Comparison of ENCODE assay signal across 7 mouse cellular contexts in the genomic region with DNA sequence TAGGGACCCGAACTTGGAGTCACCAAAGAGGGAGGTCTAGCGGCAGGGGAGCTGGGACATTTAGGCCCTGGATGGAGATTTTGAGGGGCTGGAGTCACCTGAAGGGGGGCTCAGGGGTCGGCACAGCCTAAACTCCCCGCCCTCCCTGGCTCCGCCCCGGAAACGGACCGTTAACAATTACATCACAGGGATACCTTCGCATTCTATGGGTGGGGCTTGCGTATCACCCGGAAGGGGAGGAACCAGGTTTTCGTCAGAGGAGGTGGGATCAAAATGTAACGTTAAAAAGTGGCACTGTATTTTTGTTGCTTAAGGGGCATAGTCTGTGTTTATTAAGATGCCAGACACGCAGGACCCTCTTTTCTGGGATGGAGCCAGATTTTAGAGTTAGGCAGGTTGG. TPM values are rescaled to one million over a fixed set of nuclear protein-coding genes. Genes with fewer than 3 reads are reported as not detected.
DNase-seq lines count a peak whose midpoint lies in the region; ATAC-seq and TF ChIP-seq lines count a peak whose summit lies in the region.
"Not testable (repeated sequence)": the region's sequence is repeated elsewhere in the genome, so short reads cannot be mapped to it uniquely, and the experiment has no call there.

Ccl27a (minus strand) TSS at position 246 of the 400 bp plus-strand sequence.

- TF ChIP-seq CTCF in bone marrow macrophage, adult 2 months (IDR thresholded peaks at IDR 0.05; ENCODE audit: low read depth, low read length); embryonic fibroblast, embryonic 13.5 days (IDR thresholded peaks at IDR 0.05; ENCODE audit: borderline replicate concordance, insufficient read depth, low read length); small intestine, adult 2 months (IDR thresholded peaks at IDR 0.05; ENCODE audit: extremely low read depth, insufficient read length, insufficient replicate concordance, low read depth, low read length): not testable (repeated sequence)

- not testable (repeated sequence) for ATAC-seq in heart, embryonic 12.5 days (ENCODE audit: insufficient number of reproducible peaks, low FRiP score); kidney, embryonic 14.5 days (ENCODE audit: low FRiP score, low TSS enrichment); limb, embryonic 12.5 days (ENCODE audit: insufficient number of reproducible peaks, insufficient read depth, low FRiP score, low TSS enrichment, low read depth); midbrain, embryonic 14.5 days (ENCODE audit: low FRiP score, low TSS enrichment)

- H3K4me2 ChIP-seq in heart, embryonic 12.5 days: peak within 1 kb of the TSS; percentile 61
- H3K4me2 ChIP-seq in kidney, embryonic 14.5 days (replicated peaks; ENCODE audit: low read depth, low read length): peak within 1 kb of the TSS; percentile 33
- peak within 1 kb of the TSS; percentile 52 for H3K4me2 ChIP-seq in limb, embryonic 12.5 days
- peak within 1 kb of the TSS; percentile 54 for H3K4me2 ChIP-seq in midbrain, embryonic 14.5 days (ENCODE audit: low read length)

- DNase-seq in midbrain, embryonic 14.5 days: peak; percentile 94

- peak within 1 kb of the TSS; percentile 43 for H3K4me3 ChIP-seq in bone marrow macrophage, adult 2 months (ENCODE audit: insufficient read depth, low read length)
- peak within 1 kb of the TSS; percentile 50 for H3K4me3 ChIP-seq in embryonic fibroblast, embryonic 13.5 days (ENCODE audit: insufficient read depth, low read length)
- H3K4me3 ChIP-seq in heart, embryonic 12.5 days: peak within 1 kb of the TSS; percentile 49
- peak within 1 kb of the TSS; percentile 28; the same call in 1 of the 2 replicates for H3K4me3 ChIP-seq in kidney, embryonic 14.5 days (ENCODE audit: low read length)
- H3K4me3 ChIP-seq in limb, embryonic 12.5 days (replicated peaks): peak within 1 kb of the TSS; percentile 42
- H3K4me3 ChIP-seq in midbrain, embryonic 14.5 days (replicated peaks; ENCODE audit: low read depth, low read length): peak within 1 kb of the TSS; percentile 39
- peak within 1 kb of the TSS; percentile 71 for H3K4me3 ChIP-seq in small intestine, adult 2 months (ENCODE audit: low read depth, low read length)

- not testable (repeated sequence) for H3K27ac ChIP-seq in bone marrow macrophage, adult 2 months (ENCODE audit: insufficient read depth, low read depth, low read length); embryonic fibroblast, embryonic 13.5 days (ENCODE audit: insufficient read depth, low read length); kidney, embryonic 14.5 days (ENCODE audit: low read depth, low read length)
- peak within 1 kb of the TSS; percentile 68 for H3K27ac ChIP-seq in heart, embryonic 12.5 days (ENCODE audit: poor library complexity, severe bottlenecking)
- H3K27ac ChIP-seq in limb, embryonic 12.5 days: peak within 1 kb of the TSS; percentile 50; the same call in 1 of the 2 replicates
- peak within 1 kb of the TSS; percentile 60; the same call in 1 of the 2 replicates for H3K27ac ChIP-seq in midbrain, embryonic 14.5 days (replicated peaks; ENCODE audit: low read depth, low read length)
- H3K27ac ChIP-seq in small intestine, adult 2 months (ENCODE audit: insufficient read depth, low read depth, low read length): peak within 1 kb of the TSS; percentile 80

- H3K36me3 ChIP-seq in heart, embryonic 12.5 days; kidney, embryonic 14.5 days (ENCODE audit: control insufficient read depth, insufficient read depth, low read length); limb, embryonic 12.5 days; midbrain, embryonic 14.5 days (ENCODE audit: control insufficient read depth, insufficient read depth, low read length); small intestine, adult 2 months (ENCODE audit: control insufficient read depth, insufficient read depth, low read length): not testable (repeated sequence)

- 0 out of 2 replicates have a peak within 1 kb of the TSS, but pooled peaks have one; percentile 45 for H3K9ac ChIP-seq in heart, embryonic 12.5 days
- H3K9ac ChIP-seq in kidney, embryonic 14.5 days (ENCODE audit: low read depth, low read length); limb, embryonic 12.5 days (replicated peaks): not testable (repeated sequence)
- peak within 1 kb of the TSS; percentile 26; the same call in 1 of the 2 replicates for H3K9ac ChIP-seq in midbrain, embryonic 14.5 days (replicated peaks; ENCODE audit: low read length)

- TF ChIP-seq POLR2A in bone marrow macrophage, adult 2 months (IDR thresholded peaks at IDR 0.05; ENCODE audit: borderline replicate concordance, low read depth, low read length); small intestine, adult 2 months (IDR thresholded peaks at IDR 0.05; ENCODE audit: low read depth, low read length): not testable (repeated sequence)
- TF ChIP-seq POLR2A in embryonic fibroblast, embryonic 13.5 days (IDR thresholded peaks at IDR 0.05; ENCODE audit: low read depth, low read length): peak; percentile 28; the same call in 1 of the 2 replicates

- H3K4me1 ChIP-seq in bone marrow macrophage, adult 2 months (ENCODE audit: control insufficient read depth, insufficient read depth, low read length); embryonic fibroblast, embryonic 13.5 days (ENCODE audit: control insufficient read depth, insufficient read depth, low read length); heart, embryonic 12.5 days (replicated peaks); kidney, embryonic 14.5 days (ENCODE audit: control insufficient read depth, insufficient read depth, low read length); limb, embryonic 12.5 days (replicated peaks); midbrain, embryonic 14.5 days (ENCODE audit: control insufficient read depth, insufficient read depth, low read length); small intestine, adult 2 months (ENCODE audit: control insufficient read depth, insufficient read depth, insufficient read length, low read length): not testable (repeated sequence)

- WGBS in heart, embryonic 12.5 days: under 1% methylated on average over 12 of the region's 14 CpGs
- WGBS in kidney, embryonic 14.5 days: 2% methylated on average over 12 of the region's 14 CpGs
- 2% methylated on average over 12 of the region's 14 CpGs for WGBS in limb, embryonic 12.5 days
- under 1% methylated on average over 12 of the region's 14 CpGs for WGBS in midbrain, embryonic 14.5 days
- WGBS in small intestine, adult 2 months: 2% methylated on average over 12 of the region's 14 CpGs

- not testable (repeated sequence) for H3K9me3 ChIP-seq in heart, embryonic 12.5 days (replicated peaks); kidney, embryonic 14.5 days (ENCODE audit: control insufficient read depth, low read length); limb, embryonic 12.5 days; midbrain, embryonic 14.5 days (ENCODE audit: control insufficient read depth, low read length)

- H3K27me3 ChIP-seq in heart, embryonic 12.5 days (replicated peaks); kidney, embryonic 14.5 days (ENCODE audit: control insufficient read depth, insufficient read depth, low read length); limb, embryonic 12.5 days; midbrain, embryonic 14.5 days (ENCODE audit: control insufficient read depth, insufficient read depth, low read length); small intestine, adult 2 months (ENCODE audit: control insufficient read depth, insufficient read depth, low read length): not testable (repeated sequence)

RNA-seq across cellular contexts. Expression of gene Ccl27a, which starts in this region (rescaled TPM):
- polyA plus RNA-seq in bone marrow macrophage, adult 2 months (2012; ENCODE audit: insufficient read depth, insufficient read length, missing spikeins): 13.3 and 15.4 TPM in 2 replicates
- polyA plus RNA-seq in embryonic fibroblast, embryonic 13.5 days (2011; ENCODE audit: insufficient read length, low read depth, missing spikeins): 12.6 and 13.4 TPM in 2 replicates
- 45.8 and 47.5 TPM in 2 replicates for polyA plus RNA-seq in heart, embryonic 12.5 days (2016; fragmentation: Nextera tagmentation; extraction: Ambion mirVana)
- polyA plus RNA-seq in kidney, embryonic 14.5 days (2014; fragmentation: Nextera tagmentation; extraction: Ambion mirVana): 36.5 and 42.3 TPM in 2 replicates
- 55.4 and 59.4 TPM in 2 replicates for polyA plus RNA-seq in limb, embryonic 12.5 days (2016; fragmentation: Nextera tagmentation; extraction: Ambion mirVana)
- polyA plus RNA-seq in midbrain, embryonic 14.5 days (2014; fragmentation: Nextera tagmentation; extraction: Ambion mirVana): 241 and 335 TPM in 2 replicates
- polyA plus RNA-seq in small intestine, adult 2 months (2012; rRNA removed): 11.7 and 14.6 TPM in 2 replicates
